ENCODE assay signal across 8 mouse cellular contexts in genomic region chr11:19019204-19020171, GRCm38 (mm10). TPM values are rescaled to one million over a fixed set of nuclear protein-coding genes. Genes with fewer than 3 reads are reported as not detected.
A peak's percentile ranks its signal among the peaks of the same experiment; 100 is the strongest.
DNase-seq lines count a peak whose midpoint lies in the region; ATAC-seq and TF ChIP-seq lines count a peak whose summit lies in the region.

No protein-coding gene starts in this region.

- DNase-seq in kidney, adult 8-10 months: no peak
- peak; percentile 82 for DNase-seq in adrenal gland, adult 2 months
- peak; percentile 70 for DNase-seq in embryonic facial prominence, embryonic 14.5 days (ENCODE audit: low spot score)
- peak; percentile 68 for DNase-seq in heart, postnatal 0 days (ENCODE audit: low spot score)
- DNase-seq in layer of hippocampus, postnatal 36 days: no peak

- peak overlapping the region; percentile 73 for H3K4me3 ChIP-seq in kidney, embryonic 14.5 days (ENCODE audit: low read length)
- peak overlapping the region; percentile 73 for H3K4me3 ChIP-seq in embryonic facial prominence, embryonic 14.5 days (ENCODE audit: low read depth, low read length)
- peak overlapping the region; percentile 73 for H3K4me3 ChIP-seq in heart, postnatal 0 days (ENCODE audit: low read depth, low read length)
- peak overlapping the region; percentile 58 for H3K4me3 ChIP-seq in limb, embryonic 13.5 days
- peak overlapping the region; percentile 68 for H3K4me3 ChIP-seq in midbrain, embryonic 16.5 days (ENCODE audit: low read depth, low read length)

- H3K27me3 ChIP-seq in kidney, embryonic 14.5 days (ENCODE audit: control insufficient read depth, insufficient read depth, low read length): no peaks in the 10 kb centered on the region
- 0 out of 2 replicates have a peak, but pooled peaks cover 9% of the 10 kb centered on the region for H3K27me3 ChIP-seq in embryonic facial prominence, embryonic 14.5 days (replicated peaks; ENCODE audit: control insufficient read depth, insufficient read depth, low read length)
- H3K27me3 ChIP-seq in heart, postnatal 0 days (ENCODE audit: control insufficient read depth, insufficient read depth, low read length): no peaks in the 10 kb centered on the region
- peaks cover 65% of the 10 kb centered on the region for H3K27me3 ChIP-seq in limb, embryonic 13.5 days
- H3K27me3 ChIP-seq in midbrain, embryonic 16.5 days (ENCODE audit: control insufficient read depth, insufficient read depth, low read depth, low read length): peaks cover 8% of the 10 kb centered on the region

- H3K9me3 ChIP-seq in kidney, embryonic 14.5 days (ENCODE audit: control insufficient read depth, low read length): no peaks in the 10 kb centered on the region
- no peaks in the 10 kb centered on the region for H3K9me3 ChIP-seq in embryonic facial prominence, embryonic 14.5 days (ENCODE audit: control insufficient read depth, low read length)
- no peaks in the 10 kb centered on the region for H3K9me3 ChIP-seq in heart, postnatal 0 days (replicated peaks; ENCODE audit: control insufficient read depth, low read length)
- H3K9me3 ChIP-seq in limb, embryonic 13.5 days: no peaks in the 10 kb centered on the region
- H3K9me3 ChIP-seq in midbrain, embryonic 16.5 days (replicated peaks; ENCODE audit: control insufficient read depth, low read length, poor library complexity, severe bottlenecking): no peaks in the 10 kb centered on the region

- peak overlapping the region; percentile 99 for H3K27ac ChIP-seq in kidney, embryonic 14.5 days (ENCODE audit: low read depth, low read length)
- peak overlapping the region; percentile 99 for H3K27ac ChIP-seq in embryonic facial prominence, embryonic 14.5 days (replicated peaks; ENCODE audit: low read depth, low read length)
- H3K27ac ChIP-seq in heart, postnatal 0 days (ENCODE audit: low read depth): peak overlapping the region; percentile 99
- H3K27ac ChIP-seq in limb, embryonic 13.5 days: peak overlapping the region; percentile 87
- peak overlapping the region; percentile 96 for H3K27ac ChIP-seq in midbrain, embryonic 16.5 days (ENCODE audit: low read length)

- WGBS in kidney, embryonic 14.5 days: under 1% methylated on average over 67 of the region's 67 CpGs
- WGBS in embryonic facial prominence, embryonic 14.5 days: under 1% methylated on average over 51 of the region's 67 CpGs
- WGBS in heart, postnatal 0 days: under 1% methylated on average over 67 of the region's 67 CpGs
- WGBS in limb, embryonic 13.5 days: under 1% methylated on average over 67 of the region's 67 CpGs
- under 1% methylated on average over 67 of the region's 67 CpGs for WGBS in midbrain, embryonic 16.5 days

- peak; percentile 20; the same call in 1 of the 2 replicates for TF ChIP-seq EP300 in heart, postnatal 0 days (IDR thresholded peaks at IDR 0.05; ENCODE audit: low read depth)

- peak overlapping the region; percentile 93 for H3K9ac ChIP-seq in kidney, embryonic 14.5 days (ENCODE audit: low read depth, low read length)
- peak overlapping the region; percentile 98 for H3K9ac ChIP-seq in embryonic facial prominence, embryonic 14.5 days (ENCODE audit: low read depth, low read length)
- peak overlapping the region; percentile 89 for H3K9ac ChIP-seq in heart, postnatal 0 days (replicated peaks; ENCODE audit: low read depth, low read length)
- H3K9ac ChIP-seq in limb, embryonic 13.5 days: peak overlapping the region; percentile 83
- peak overlapping the region; percentile 85 for H3K9ac ChIP-seq in midbrain, embryonic 16.5 days (ENCODE audit: low read depth, low read length)

- peaks cover 9% of the 10 kb centered on the region; the same call in 1 of the 2 replicates for H3K36me3 ChIP-seq in kidney, embryonic 14.5 days (ENCODE audit: control insufficient read depth, insufficient read depth, low read length)
- H3K36me3 ChIP-seq in embryonic facial prominence, embryonic 14.5 days (ENCODE audit: control insufficient read depth, insufficient read depth, low read length): peaks cover 3% of the 10 kb centered on the region; the same call in 1 of the 2 replicates
- H3K36me3 ChIP-seq in heart, postnatal 0 days (replicated peaks; ENCODE audit: control insufficient read depth, insufficient read depth, low read length): no peaks in the 10 kb centered on the region
- no peaks in the 10 kb centered on the region for H3K36me3 ChIP-seq in limb, embryonic 13.5 days
- no peaks in the 10 kb centered on the region for H3K36me3 ChIP-seq in midbrain, embryonic 16.5 days (ENCODE audit: control insufficient read depth, insufficient read depth, low read length)

- peak; percentile 46 for ATAC-seq in kidney, embryonic 14.5 days (ENCODE audit: low FRiP score, low TSS enrichment)
- peak; percentile 38 for ATAC-seq in embryonic facial prominence, embryonic 14.5 days (ENCODE audit: low read depth)
- peak; percentile 64 for ATAC-seq in heart, postnatal 0 days (ENCODE audit: insufficient read depth, low read depth)
- peak; percentile 28; the same call in 1 of the 2 replicates for ATAC-seq in limb, embryonic 13.5 days (ENCODE audit: low FRiP score, low read depth)
- peak; percentile 52 for ATAC-seq in midbrain, embryonic 16.5 days

- no peak for TF ChIP-seq CTCF in heart, postnatal 0 days (IDR thresholded peaks at IDR 0.05; ENCODE audit: low read depth)

- peaks cover 13% of the 10 kb centered on the region for H3K4me1 ChIP-seq in kidney, embryonic 14.5 days (ENCODE audit: control insufficient read depth, insufficient read depth, low read length)
- peaks cover 7% of the 10 kb centered on the region; the same call in 1 of the 2 replicates for H3K4me1 ChIP-seq in embryonic facial prominence, embryonic 14.5 days (ENCODE audit: control insufficient read depth, insufficient read depth, low read length)
- H3K4me1 ChIP-seq in heart, postnatal 0 days (ENCODE audit: control insufficient read depth, insufficient read depth): peaks cover 8% of the 10 kb centered on the region; the same call in 1 of the 2 replicates
- H3K4me1 ChIP-seq in limb, embryonic 13.5 days: peaks cover 10% of the 10 kb centered on the region
- peaks cover 16% of the 10 kb centered on the region for H3K4me1 ChIP-seq in midbrain, embryonic 16.5 days (ENCODE audit: control insufficient read depth, insufficient read depth, low read length)

- H3K4me2 ChIP-seq in kidney, embryonic 14.5 days (replicated peaks; ENCODE audit: low read depth, low read length): peak overlapping the region; percentile 73
- H3K4me2 ChIP-seq in embryonic facial prominence, embryonic 14.5 days (ENCODE audit: low read depth, low read length): peak overlapping the region; percentile 90
- H3K4me2 ChIP-seq in heart, postnatal 0 days (ENCODE audit: low read depth, low read length): peak overlapping the region; percentile 98
- peak overlapping the region; percentile 83 for H3K4me2 ChIP-seq in limb, embryonic 13.5 days (replicated peaks)
- H3K4me2 ChIP-seq in midbrain, embryonic 16.5 days (ENCODE audit: low read length): peak overlapping the region; percentile 85

RNA-seq across cellular contexts. Expression of gene Meis1, which starts 0.7 kb away (rescaled TPM):
- polyA plus RNA-seq in kidney, embryonic 14.5 days (2014; fragmentation: Nextera tagmentation; extraction: Ambion mirVana): 54.6 and 109 TPM in 2 replicates
- total RNA-seq in adrenal gland, adult 2 months (2021): 10 to 100 TPM; 45.9 to 50.7 TPM
- 22.6 and 27.5 TPM in 2 replicates for polyA plus RNA-seq in adrenal gland, adult 2 months (2012; rRNA removed)
- 46.3 and 51.5 TPM in 2 replicates for polyA plus RNA-seq in embryonic facial prominence, embryonic 14.5 days (2014; fragmentation: Nextera tagmentation; extraction: Ambion mirVana)
- total RNA-seq in heart, postnatal 0 days (2014; rRNA removed; ENCODE audit: low replicate concordance): 24.8 and 34.8 TPM in 2 replicates
- polyA plus RNA-seq in heart, postnatal 0 days (2015; fragmentation: Nextera tagmentation; extraction: Ambion mirVana): 35.4 and 36.5 TPM in 2 replicates
- polyA plus RNA-seq in limb, embryonic 13.5 days (2015; fragmentation: Nextera tagmentation; extraction: Ambion mirVana): 20.9 and 24.5 TPM in 2 replicates
- polyA plus RNA-seq in midbrain, embryonic 16.5 days (2015; fragmentation: Nextera tagmentation; extraction: Ambion mirVana): 34.6 and 35.5 TPM in 2 replicates
- 1 to 10 TPM; 1.8 to 2.3 TPM for total RNA-seq in layer of hippocampus, postnatal 36 days (2021)

Comparison
In these comparisons a context has a peak if more than half of its experiments do, and no peak if none do; other contexts are left out.
1. DNase-seq: peak in adrenal gland, adult 2 months (single experiment), embryonic facial prominence, embryonic 14.5 days (single experiment) and heart, postnatal 0 days (single experiment); none in kidney, adult 8-10 months (0 of 2) and layer of hippocampus, postnatal 36 days (0 of 2).
2. Peak in every context shown above with its lines, with median percentiles within 50 percentile points of each other: ATAC-seq, H3K27ac ChIP-seq, H3K4me2 ChIP-seq, H3K4me3 ChIP-seq and H3K9ac ChIP-seq.